Mouse (Mus musculus) kidney, embryonic 16.5 days (tissue): ENCODE measurements at regions not wholly inside any gene's neighbourhood (a gene's known extent, or its start where the extent isn't known, plus 50 kb on each side); places are given as distances from the start of the nearest gene placed in this dataset.

Source experiments
- ATAC-seq: fragments of 200-750 bp; cut with Nextera tagmentation; 2 replicates; pipeline ENCODE4 v1.8.0; 2017; ENCODE audit warnings: moderate TSS enrichment; ENCODE audit not compliant: low FRiP score, low TSS enrichment
- H3K27ac ChIP-seq: fragments of 300-500 bp; sonication (generic); 2 replicates; pipeline ENCODE4 v1.5.1; 2014; ENCODE audit warnings: low read length
- H3K27me3 ChIP-seq: fragments of 300-500 bp; sonication (generic); 2 replicates; pipeline ENCODE4 v1.6.1; 2014; ENCODE audit warnings: low read length, control low read depth, mixed read lengths; ENCODE audit not compliant: insufficient read depth
- H3K36me3 ChIP-seq: fragments of 300-500 bp; sonication (generic); 2 replicates; pipeline ENCODE4 v1.6.1; 2014; ENCODE audit warnings: low read length, control low read depth, mixed read lengths; ENCODE audit not compliant: insufficient read depth
- H3K4me1 ChIP-seq: fragments of 300-500 bp; sonication (generic); 2 replicates; pipeline ENCODE4 v1.6.1; 2014; ENCODE audit warnings: low read length, control low read depth, mixed read lengths; ENCODE audit not compliant: insufficient read depth
- H3K4me2 ChIP-seq: fragments of 300-500 bp; sonication (generic); replicated peaks from 2 replicates; pipeline ENCODE4 v1.6.1; 2014; ENCODE audit warnings: low read depth, low read length
- H3K4me3 ChIP-seq: fragments of 300-500 bp; sonication (generic); 2 replicates; pipeline ENCODE4 v1.5.1; 2014; ENCODE audit warnings: mild to moderate bottlenecking, low read length
- H3K9ac ChIP-seq: fragments of 300-500 bp; sonication (generic); replicated peaks from 2 replicates; pipeline ENCODE4 v1.6.1; 2014; ENCODE audit warnings: low read length
- H3K9me3 ChIP-seq: fragments of 300-500 bp; sonication (generic); 2 replicates; pipeline ENCODE4 v1.6.1; 2016; ENCODE audit warnings: low read length, control low read depth
- WGBS: fragments of 180-500 bp; shearing (Covaris S2); extraction: QIAGEN DNeasy Blood & Tissue Kit; methylation state at CpG from one replicate; pipeline ENCODE4 v1.1.7; 2014; 5-methylcytosine and 5-hydroxymethylcytosine counted together

- no peak overlapping the region for H3K4me3 ChIP-seq
- 52% methylated on average over 5 of the region's 5 CpGs for WGBS
- H3K36me3 ChIP-seq, result no peaks in the 10 kb centered on the region
- H3K27ac ChIP-seq, result no peak overlapping the region
- no peaks in the 10 kb centered on the region for H3K9me3 ChIP-seq
- H3K27me3 ChIP-seq, result no peaks in the 10 kb centered on the region
- H3K4me1 ChIP-seq, result peaks cover 13% of the 10 kb centered on the region
- ATAC-seq, result no peak
- H3K9ac ChIP-seq, result no peak overlapping the region
- H3K4me2 ChIP-seq, result no peak overlapping the region
These were observed 368.2 kb downstream of the Agtpbp1 start for GRCm38 (mm10) chr13:59216686-59217298.

GRCm38 (mm10) chr13:59212296-59212701, 372.7 kb downstream of the Agtpbp1 start:
- Histone ChIP-seq H3K4me3 (no peak overlapping the region), H3K9me3 (no peaks in the 10 kb centered on the region), H3K4me2 (no peak overlapping the region), H3K4me1 (no peaks in the 10 kb centered on the region), H3K27me3 (no peaks in the 10 kb centered on the region), H3K36me3 (no peaks in the 10 kb centered on the region), H3K27ac (no peak overlapping the region), H3K9ac (no peak overlapping the region)
- no peak for ATAC-seq
- WGBS, result 79% methylated on average over 15 of the region's 15 CpGs

- Histone ChIP-seq H3K4me2 (no peak overlapping the region), H3K9me3 (no peaks in the 10 kb centered on the region), H3K4me1 (no peaks in the 10 kb centered on the region), H3K27ac (no peak overlapping the region), H3K27me3 (no peaks in the 10 kb centered on the region), H3K9ac (no peak overlapping the region), H3K36me3 (no peaks in the 10 kb centered on the region), H3K4me3 (no peak overlapping the region)
- WGBS, result 62% methylated on average over 5 of the region's 5 CpGs
- no peak for ATAC-seq
These were observed 374.2 kb downstream of the Agtpbp1 start for GRCm38 (mm10) chr13:59210828-59211227.

GRCm38 (mm10) chr13:59206186-59206585, 378.8 kb downstream of the Agtpbp1 start:
- 84% methylated on average over 3 of the region's 3 CpGs for whole genome bisulfite sequencing
- no peaks in the 10 kb centered on the region for H3K27me3 ChIP-seq
- no peaks in the 10 kb centered on the region for H3K36me3 ChIP-seq
- no peak overlapping the region for H3K4me2 ChIP-seq
- ATAC-seq, result no peak
- no peak overlapping the region for H3K27ac ChIP-seq
- no peaks in the 10 kb centered on the region for H3K4me1 ChIP-seq
- H3K9ac ChIP-seq, result no peak overlapping the region
- H3K4me3 ChIP-seq, result no peak overlapping the region
- no peaks in the 10 kb centered on the region for H3K9me3 ChIP-seq

- no peak overlapping the region for H3K27ac ChIP-seq
- 87% methylated on average over 2 of the region's 2 CpGs for WGBS
These were observed 380.5 kb downstream of the Agtpbp1 start for GRCm38 (mm10) chr13:59204506-59204905.

GRCm38 (mm10) chr13:59196311-59196710, 388.7 kb downstream of the Agtpbp1 start:
- 58% methylated on average over 5 of the region's 5 CpGs for WGBS
- Histone ChIP-seq H3K36me3 (no peaks in the 10 kb centered on the region), H3K4me1 (no peaks in the 10 kb centered on the region), H3K9me3 (no peaks in the 10 kb centered on the region), H3K27ac (no peak overlapping the region), H3K27me3 (no peaks in the 10 kb centered on the region), H3K9ac (no peak overlapping the region), H3K4me3 (no peak overlapping the region), H3K4me2 (no peak overlapping the region)
- ATAC-seq, result no peak

More at GRCm38 (mm10) chr13:59204506-59204905, 380.5 kb downstream of the Agtpbp1 start:
- H3K4me2 ChIP-seq, result no peak overlapping the region
- no peak overlapping the region for H3K4me3 ChIP-seq
- H3K4me1 ChIP-seq, result no peaks in the 10 kb centered on the region
- H3K9ac ChIP-seq, result no peak overlapping the region
- no peak for ATAC-seq
- H3K36me3 ChIP-seq, result no peaks in the 10 kb centered on the region
- H3K27me3 ChIP-seq, result no peaks in the 10 kb centered on the region
- H3K9me3 ChIP-seq, result no peaks in the 10 kb centered on the region

- 74% methylated on average over 11 of the region's 11 CpGs for WGBS
These were observed 382.1 kb downstream of the Ntrk2 start for GRCm38 (mm10) chr13:59188431-59188830.

More at GRCm38 (mm10) chr13:59188431-59188830, 382.1 kb downstream of the Ntrk2 start:
- Histone ChIP-seq H3K27ac (no peak overlapping the region), H3K9me3 (no peaks in the 10 kb centered on the region), H3K9ac (no peak overlapping the region), H3K4me3 (no peak overlapping the region), H3K4me2 (no peak overlapping the region), H3K4me1 (no peaks in the 10 kb centered on the region), H3K36me3 (no peaks in the 10 kb centered on the region), H3K27me3 (no peaks in the 10 kb centered on the region)
- no peak for ATAC-seq
